Mouse (Mus musculus): ENCODE measurements around the gene 4930518I15Rik.
"Not testable (repeated sequence)": the region's sequence is repeated elsewhere in the genome, so short reads cannot be mapped to it uniquely, and the experiment has no call there.

DNA sequence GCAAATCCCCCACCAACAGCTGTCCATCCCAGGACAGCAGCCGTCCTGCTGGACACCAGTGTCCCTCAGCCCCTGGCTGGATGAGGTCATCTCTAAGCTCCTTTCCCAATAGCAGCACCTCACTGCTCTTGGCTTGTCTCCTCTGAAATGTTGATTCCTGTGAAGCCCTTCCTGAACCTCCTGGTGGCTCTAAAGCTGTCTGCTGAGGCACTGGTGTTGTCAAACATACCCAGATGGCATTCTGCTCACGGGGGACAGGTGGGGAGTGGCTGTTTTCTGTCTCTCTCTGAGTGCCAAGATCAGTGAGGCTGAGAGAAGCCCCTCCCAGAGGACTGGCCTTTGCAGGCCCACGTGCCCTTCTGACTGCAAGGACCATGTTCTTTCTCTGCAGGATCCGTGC is 48.2 kb upstream of the 4930518I15Rik start:
- not testable (repeated sequence) for TF ChIP-seq CTCF, EP300 (IDR thresholded peaks at IDR 0.05)
